Comparison of ENCODE assay signal across 23 mouse cellular contexts in genomic region chr14:34837145-34837544, GRCm38 (mm10). TPM values are rescaled to one million over a fixed set of nuclear protein-coding genes. Genes with fewer than 3 reads are reported as not detected.
"Had no signal": no experiment of that assay in that cellular context is flagged by ENCODE, and none has a peak within 500 bp of the region (broad histone marks: within the 10 kb centered on the region; RNA-seq: fewer than 3 reads in every experiment).

No protein-coding gene starts in this region.

- H3K36me3 ChIP-seq: limb, embryonic 12.5 days; limb, embryonic 15.5 days; midbrain, embryonic 12.5 days; midbrain, embryonic 15.5 days; neural tube, embryonic 12.5 days; neural tube, embryonic 15.5 days had no signal

- ATAC-seq: liver, postnatal 0 days; lung, postnatal 0 days; midbrain, embryonic 15.5 days had no signal

- H3K4me3 ChIP-seq: limb, embryonic 12.5 days; limb, embryonic 15.5 days; midbrain, embryonic 12.5 days; midbrain, embryonic 15.5 days; neural tube, embryonic 12.5 days; neural tube, embryonic 15.5 days had no signal

- H3K9me3 ChIP-seq: limb, embryonic 12.5 days; limb, embryonic 15.5 days; midbrain, embryonic 12.5 days; midbrain, embryonic 15.5 days; neural tube, embryonic 12.5 days; neural tube, embryonic 15.5 days had no signal

- DNase-seq: kidney, postnatal 14 days; kidney, postnatal 4 days; left cerebral cortex, postnatal 4 days; liver, postnatal 0 days; lung, embryonic 14.5 days; right cerebral cortex, adult 18-20 months; right cerebral cortex, postnatal 14 days; right cerebral cortex, postnatal 4 days; thymus, adult 2 months; thymus, postnatal 14 days; thymus, postnatal 4 days had no signal

- H3K27ac ChIP-seq: limb, embryonic 12.5 days; limb, embryonic 15.5 days; liver, embryonic 14.5 days; macrophage; midbrain, embryonic 12.5 days; midbrain, embryonic 15.5 days; neural tube, embryonic 12.5 days; neural tube, embryonic 15.5 days; stomach, postnatal 0 days had no signal

- H3K9ac ChIP-seq: limb, embryonic 12.5 days; limb, embryonic 15.5 days; liver, embryonic 14.5 days; liver, postnatal 0 days; lung, embryonic 14.5 days; midbrain, embryonic 12.5 days; midbrain, embryonic 15.5 days; neural tube, embryonic 12.5 days; neural tube, embryonic 15.5 days had no signal

- H3K27me3 ChIP-seq: limb, embryonic 12.5 days; limb, embryonic 15.5 days; midbrain, embryonic 12.5 days; midbrain, embryonic 15.5 days; neural tube, embryonic 12.5 days; neural tube, embryonic 15.5 days had no signal

- H3K4me1 ChIP-seq: limb, embryonic 12.5 days; limb, embryonic 15.5 days; midbrain, embryonic 15.5 days; neural tube, embryonic 12.5 days had no signal

- H3K4me2 ChIP-seq: limb, embryonic 12.5 days; limb, embryonic 15.5 days; liver, embryonic 11.5 days; lung, embryonic 14.5 days; midbrain, embryonic 12.5 days; midbrain, embryonic 15.5 days; neural tube, embryonic 12.5 days; neural tube, embryonic 15.5 days had no signal

RNA-seq across cellular contexts. Expression of gene Grid1, which starts 17.2 kb away (rescaled TPM):
- total RNA-seq: megakaryocyte, adult 5-6 weeks had no signal
- polyA plus RNA-seq: liver, postnatal 0 days; macrophage had no signal
